Mouse (Mus musculus): ENCODE results near the gene Tmem151a. TPM values are rescaled to one million over a fixed set of nuclear protein-coding genes. Genes with fewer than 3 reads are reported as not detected.
A peak's percentile ranks its signal among the peaks of the same experiment; 100 is the strongest.

Tmem151a gene
- polyA plus RNA-seq, 1 experiment from 2014 or later, result 34.0 TPM

- WGBS, result 86% methylated on average over 3 of the region's 3 CpGs
- no peaks in the 10 kb centered on the region for H3K9me3 ChIP-seq
- H3K27me3 ChIP-seq, result no peaks in the 10 kb centered on the region
- H3K4me2 ChIP-seq, result no peak overlapping the region
- H3K4me3 ChIP-seq, result no peak overlapping the region
- peaks cover 3% of the 10 kb centered on the region; the same call in 1 of the 2 replicates for H3K4me1 ChIP-seq (replicated peaks)
- H3K36me3 ChIP-seq, result peaks cover 13% of the 10 kb centered on the region
- ATAC-seq (ENCODE audit: low FRiP score, low read depth), result no peak
- H3K27ac ChIP-seq (replicated peaks), result no peak overlapping the region
- H3K9ac ChIP-seq, result no peak overlapping the region
Observed at GRCm38 (mm10) chr19:5032686-5033085, 52.6 kb downstream of the Tmem151a start.

- Histone ChIP-seq H3K4me1 (replicated peaks) (peaks cover 19% of the 10 kb centered on the region), H3K4me3 (no peak overlapping the region), H3K27me3 (no peaks in the 10 kb centered on the region), H3K36me3 (peaks cover 13% of the 10 kb centered on the region), H3K9ac (no peak overlapping the region), H3K9me3 (no peaks in the 10 kb centered on the region), H3K4me2 (no peak overlapping the region), H3K27ac (replicated peaks) (no peak overlapping the region)
- 84% methylated on average over 8 of the region's 8 CpGs for WGBS
- ATAC-seq (ENCODE audit: low FRiP score, low read depth), result no peak
Observed at GRCm38 (mm10) chr19:5026111-5026510, 59.2 kb downstream of the Tmem151a start.

DNA sequence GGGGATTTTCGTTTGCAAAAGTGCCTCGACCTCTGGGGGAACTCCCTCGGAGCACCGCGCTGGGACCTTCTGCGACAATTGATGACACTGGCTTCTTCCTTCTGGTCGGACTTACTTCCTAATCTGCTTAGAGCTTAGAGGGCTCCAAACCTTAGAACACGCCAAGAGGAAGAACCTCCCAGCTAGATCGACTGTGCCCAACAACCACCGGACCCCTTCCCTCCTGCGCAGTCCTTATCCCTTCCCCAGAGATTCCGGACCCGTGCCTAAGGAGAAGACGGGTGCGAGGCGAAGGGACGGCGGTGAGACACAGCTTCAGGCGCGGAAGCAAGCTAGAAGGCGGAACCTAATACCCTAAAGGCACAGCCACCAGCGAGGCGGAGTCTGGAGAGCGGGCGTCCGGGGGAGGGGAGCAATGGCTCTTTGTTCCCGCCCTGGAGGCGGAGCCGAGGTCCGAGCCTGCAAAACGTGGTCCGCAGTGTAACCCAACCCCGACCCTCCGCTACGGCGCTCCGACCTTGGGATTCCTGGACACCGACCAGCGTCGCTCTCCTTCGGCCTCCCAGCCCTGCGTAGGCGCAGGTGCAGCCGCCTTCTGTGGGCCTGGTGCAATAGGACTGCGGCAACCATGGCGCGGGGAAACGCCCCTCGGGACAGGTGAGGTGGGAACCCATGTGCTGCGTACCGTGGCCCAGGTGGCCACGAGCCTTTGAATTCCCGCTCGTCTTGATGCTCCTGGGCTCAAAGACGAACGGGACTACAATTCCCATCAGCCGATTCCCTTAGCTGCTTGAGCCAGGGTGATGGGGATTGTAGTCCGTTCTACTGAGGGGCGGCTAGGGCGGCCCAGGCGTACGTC lies 61.5 kb downstream of the Tmem151a start, which contains the start of gene Slc29a2:
Gene Slc29a2 (plus strand): TSS at position 240 of the 859 bp plus-strand sequence.
- under 1% methylated on average over 62 of the region's 62 CpGs for WGBS
- ATAC-seq (ENCODE audit: low FRiP score, low read depth), result peak; percentile 95
- H3K9ac ChIP-seq, result peak within 1 kb of the TSS; percentile 78
- H3K36me3 ChIP-seq, result peaks cover 6% of the 10 kb centered on the region
- H3K9me3 ChIP-seq, result no peaks in the 10 kb centered on the region
- no peaks in the 10 kb centered on the region for H3K27me3 ChIP-seq
- H3K27ac ChIP-seq (replicated peaks), result peak within 1 kb of the TSS; percentile 83
- peaks cover 19% of the 10 kb centered on the region for H3K4me1 ChIP-seq (replicated peaks)
- H3K4me2 ChIP-seq, result peak within 1 kb of the TSS; percentile 69
- H3K4me3 ChIP-seq, result peak within 1 kb of the TSS; percentile 60

DNA sequence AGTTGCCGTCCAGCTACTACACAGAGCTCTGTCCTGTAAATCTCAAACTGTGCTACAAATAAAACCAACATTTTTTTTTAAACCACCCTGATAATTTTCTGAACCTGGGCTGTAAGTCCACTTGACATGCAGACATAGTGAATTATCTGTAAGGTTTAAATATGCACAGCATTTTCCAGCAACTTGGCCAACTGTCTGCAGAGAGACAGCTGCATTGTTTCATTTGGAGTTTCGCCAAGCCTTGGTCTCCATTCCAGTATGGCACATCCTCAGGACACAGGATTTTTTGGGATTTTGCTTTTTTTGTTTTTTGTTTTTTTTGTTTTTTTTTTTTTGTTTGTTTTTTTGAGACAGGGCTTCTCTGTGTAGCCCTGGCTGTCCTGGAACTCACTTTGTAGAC lies 63.9 kb downstream of the Tmem151a start:
- 82% methylated on average over 2 of the region's 2 CpGs for WGBS
- Histone ChIP-seq H3K4me2 (no peak overlapping the region), H3K36me3 (no peaks in the 10 kb centered on the region), H3K27ac (replicated peaks) (no peak overlapping the region), H3K4me1 (replicated peaks) (peaks cover 19% of the 10 kb centered on the region), H3K9me3 (no peaks in the 10 kb centered on the region), H3K9ac (no peak overlapping the region), H3K27me3 (no peaks in the 10 kb centered on the region), H3K4me3 (no peak overlapping the region)
- no peak for ATAC-seq (ENCODE audit: low FRiP score, low read depth)

Other genes starting within 250 kb of the Tmem151a start
- gene Ccs, start 246.2 kb downstream of the Tmem151a start, polyA plus RNA-seq (2015; fragmentation: Nextera tagmentation; extraction: Ambion mirVana), result 40.8 and 41.4 TPM in 2 replicates
- gene Ccdc87, start 246.2 kb downstream of the Tmem151a start, polyA plus RNA-seq (2015; fragmentation: Nextera tagmentation; extraction: Ambion mirVana), result 0.55 and 0.73 TPM in 2 replicates
- gene Ctsf, start 230.4 kb downstream of the Tmem151a start, polyA plus RNA-seq (2015; fragmentation: Nextera tagmentation; extraction: Ambion mirVana), result 76.5 and 78.7 TPM in 2 replicates
- gene Actn3, start 207.6 kb downstream of the Tmem151a start, polyA plus RNA-seq (2015; fragmentation: Nextera tagmentation; extraction: Ambion mirVana), result 1.6 and 2.3 TPM in 2 replicates
- 23.3 and 24.1 TPM in 2 replicates for gene Zdhhc24, start 206.9 kb downstream of the Tmem151a start, polyA plus RNA-seq (2015; fragmentation: Nextera tagmentation; extraction: Ambion mirVana)
- 8.5 and 10.3 TPM in 2 replicates for gene Bbs1, start 178.9 kb downstream of the Tmem151a start, polyA plus RNA-seq (2015; fragmentation: Nextera tagmentation; extraction: Ambion mirVana)
- 106 and 108 TPM in 2 replicates for gene Dpp3, start 157.2 kb downstream of the Tmem151a start, polyA plus RNA-seq (2015; fragmentation: Nextera tagmentation; extraction: Ambion mirVana)
- 13.3 and 13.7 TPM in 2 replicates for gene Peli3, start 142.4 kb downstream of the Tmem151a start, polyA plus RNA-seq (2015; fragmentation: Nextera tagmentation; extraction: Ambion mirVana)
- 95.7 and 101 TPM in 2 replicates for gene Mrpl11, start 123.4 kb downstream of the Tmem151a start, polyA plus RNA-seq (2015; fragmentation: Nextera tagmentation; extraction: Ambion mirVana)
- gene Npas4, start 95.2 kb downstream of the Tmem151a start, polyA plus RNA-seq (2015; fragmentation: Nextera tagmentation; extraction: Ambion mirVana), result 0.31 and 0.51 TPM in 2 replicates
- gene Slc29a2, start 61.7 kb downstream of the Tmem151a start, polyA plus RNA-seq (2015; fragmentation: Nextera tagmentation; extraction: Ambion mirVana), result 12.2 and 15.4 TPM in 2 replicates
- gene B4gat1, start 46.7 kb downstream of the Tmem151a start, polyA plus RNA-seq (2015; fragmentation: Nextera tagmentation; extraction: Ambion mirVana), result 93.1 and 97.9 TPM in 2 replicates
- 2.7 and 5.1 TPM in 2 replicates for gene AC124502.3, start 46.6 kb downstream of the Tmem151a start, polyA plus RNA-seq (2015; fragmentation: Nextera tagmentation; extraction: Ambion mirVana)
- gene Brms1, start 44.2 kb downstream of the Tmem151a start, polyA plus RNA-seq (2015; fragmentation: Nextera tagmentation; extraction: Ambion mirVana), result 30.7 and 31.7 TPM in 2 replicates
- 0.79 and 1.1 TPM in 2 replicates for gene Rin1, start 35.0 kb downstream of the Tmem151a start, polyA plus RNA-seq (2015; fragmentation: Nextera tagmentation; extraction: Ambion mirVana)
- gene Cd248, start 17.5 kb downstream of the Tmem151a start, polyA plus RNA-seq (2015; fragmentation: Nextera tagmentation; extraction: Ambion mirVana), result 19.8 and 22.0 TPM in 2 replicates
- gene Yif1a, start 3.0 kb upstream of the Tmem151a start, polyA plus RNA-seq (2015; fragmentation: Nextera tagmentation; extraction: Ambion mirVana), result 55.8 and 64.0 TPM in 2 replicates
- gene Cnih2, start 13.0 kb upstream of the Tmem151a start, polyA plus RNA-seq (2015; fragmentation: Nextera tagmentation; extraction: Ambion mirVana), result 364 and 435 TPM in 2 replicates
- 210 and 222 TPM in 2 replicates for gene Rab1b, start 21.5 kb upstream of the Tmem151a start, polyA plus RNA-seq (2015; fragmentation: Nextera tagmentation; extraction: Ambion mirVana)
- gene Klc2, start 33.0 kb upstream of the Tmem151a start, polyA plus RNA-seq (2015; fragmentation: Nextera tagmentation; extraction: Ambion mirVana), result 76.9 and 90.2 TPM in 2 replicates
- gene Pacs1, start 187.6 kb upstream of the Tmem151a start, polyA plus RNA-seq (2015; fragmentation: Nextera tagmentation; extraction: Ambion mirVana), result 47.4 and 58.3 TPM in 2 replicates
- gene Sf3b2, start 209.9 kb upstream of the Tmem151a start, polyA plus RNA-seq (2015; fragmentation: Nextera tagmentation; extraction: Ambion mirVana), result 312 and 338 TPM in 2 replicates
- 40.4 and 48.8 TPM in 2 replicates for gene Gal3st3, start 212.8 kb upstream of the Tmem151a start, polyA plus RNA-seq (2015; fragmentation: Nextera tagmentation; extraction: Ambion mirVana)